Mouse (Mus musculus): Measurements from ENCODE around the gene Ucp1. TPM values are rescaled to one million over a fixed set of nuclear protein-coding genes. Genes with fewer than 3 reads are reported as not detected.

Ucp1 gene
- not detected in 2 replicates for polyA plus RNA-seq (2012; ENCODE audit: low replicate concordance)

DNA sequence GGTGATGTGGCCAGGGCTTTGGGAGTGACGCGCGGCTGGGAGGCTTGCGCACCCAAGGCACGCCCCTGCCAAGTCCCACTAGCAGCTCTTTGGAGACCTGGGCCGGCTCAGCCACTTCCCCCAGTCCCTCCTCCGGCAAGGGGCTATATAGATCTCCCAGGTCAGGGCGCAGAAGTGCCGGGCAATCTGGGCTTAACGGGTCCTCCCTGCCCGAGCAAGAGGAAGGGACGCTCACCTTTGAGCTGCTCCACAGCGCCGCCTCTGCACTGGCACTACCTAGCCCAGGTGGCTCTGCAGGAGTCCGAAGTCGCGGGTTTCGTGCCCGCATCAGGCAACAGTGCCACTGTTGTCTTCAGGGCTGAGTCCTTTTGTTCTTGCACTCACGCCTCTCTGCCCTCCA is at the start of gene Ucp1:
TSS of gene Ucp1 (plus strand) at position 177 of the 400 bp plus-strand sequence.

DNA sequence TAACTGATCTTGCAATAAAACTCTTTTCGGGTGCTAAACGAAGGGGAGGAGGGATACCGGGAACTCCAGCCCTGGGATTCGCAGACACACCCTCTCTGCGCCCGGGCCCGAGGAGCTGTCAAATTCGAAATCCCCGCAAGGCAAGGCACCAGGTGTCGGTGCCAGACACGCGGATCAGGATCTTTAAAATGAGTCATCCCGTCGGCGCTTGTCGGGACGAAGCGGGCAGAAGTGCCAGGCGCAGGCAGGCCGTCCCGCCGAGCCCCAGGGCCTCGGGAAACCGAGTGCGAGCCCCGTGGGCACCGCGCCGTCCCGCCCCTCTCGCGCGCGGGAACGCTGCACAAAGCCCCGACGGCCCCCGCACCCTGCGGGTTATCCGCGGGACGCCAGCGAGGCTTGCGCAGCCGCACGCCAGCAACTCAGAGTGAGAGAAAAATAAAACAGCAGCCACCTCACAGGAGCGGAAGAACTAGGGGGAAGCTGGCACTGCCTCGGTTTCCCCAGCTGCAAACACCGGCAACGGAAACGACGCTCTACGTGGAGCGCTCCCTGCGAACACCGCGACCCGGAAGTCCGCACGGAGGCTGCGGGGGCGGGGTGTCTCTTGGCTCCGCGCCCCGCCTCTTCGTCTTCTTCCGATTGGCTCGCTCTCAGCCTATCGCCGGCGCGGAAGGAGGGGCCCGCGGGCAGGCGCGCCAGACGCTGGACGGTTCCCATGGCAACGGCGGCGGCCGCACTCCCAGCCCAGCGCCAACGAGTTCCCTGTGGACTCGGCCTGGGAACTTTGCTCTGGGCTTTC is 41.9 kb downstream of the Ucp1 start, which contains the start of gene Elmod2:
TSS of gene Elmod2 (minus strand) at position 588 of the 799 bp plus-strand sequence.

Other genes with a start within 250 kb of the Ucp1 start
- gene Tbc1d9, start 125.0 kb upstream of the Ucp1 start, polyA plus RNA-seq (2012; ENCODE audit: low replicate concordance): 1.7 and 1.9 TPM in 2 replicates
- 0.16 and 1.3 TPM in 2 replicates for gene Gm10645, start 124.2 kb upstream of the Ucp1 start, polyA plus RNA-seq (2012; ENCODE audit: low replicate concordance)
- gene Elmod2, start 42.1 kb downstream of the Ucp1 start, polyA plus RNA-seq (2012; ENCODE audit: low replicate concordance): 0.05 and 0.20 TPM in 2 replicates
- not detected in 2 replicates for gene Mgat4d, start 58.1 kb downstream of the Ucp1 start, polyA plus RNA-seq (2012; ENCODE audit: low replicate concordance)
- not detected in 2 replicates for gene Clgn, start 99.5 kb downstream of the Ucp1 start, polyA plus RNA-seq (2012; ENCODE audit: low replicate concordance)
- gene Scoc, start 168.0 kb downstream of the Ucp1 start, polyA plus RNA-seq (2012; ENCODE audit: low replicate concordance): 1.8 and 2.7 TPM in 2 replicates
- not detected in 2 replicates for gene Olfr370, start 245.4 kb downstream of the Ucp1 start, polyA plus RNA-seq (2012; ENCODE audit: low replicate concordance)

Measured in leukemia stem cell, adult 10-12 weeks (primary cell).